Mouse (Mus musculus): Measurements from ENCODE around the gene Iqschfp. TPM values are rescaled to one million over a fixed set of nuclear protein-coding genes. Genes with fewer than 3 reads are reported as not detected.

The Iqschfp gene
- polyA plus RNA-seq, 1 experiment from 2014 or later: not detected

GRCm38 (mm10) chr3:68646387-68647130, 754.5 kb downstream of the Iqschfp start:
- peak; percentile 54; the same call in 1 of the 2 replicates for ATAC-seq
- no peak for DNase-seq
- Histone ChIP-seq H3K4me3 (ENCODE audit: low read depth, low read length) (no peak overlapping the region), H3K4me1 (ENCODE audit: insufficient read depth) (0 out of 2 replicates have a peak, but pooled peaks cover 2% of the 10 kb centered on the region), H3K27me3 (ENCODE audit: insufficient read depth, low read length) (no peaks in the 10 kb centered on the region), H3K9ac (replicated peaks) (no peak overlapping the region), H3K4me2 (ENCODE audit: low read depth, low read length) (no peak overlapping the region), H3K36me3 (replicated peaks; ENCODE audit: insufficient read depth, low read length) (no peaks in the 10 kb centered on the region), H3K9me3 (ENCODE audit: low read length) (no peaks in the 10 kb centered on the region), H3K27ac (ENCODE audit: low read depth) (0 out of 2 replicates have a peak overlapping the region, but pooled peaks have one; percentile 11)
- WGBS (ENCODE audit: insufficient replicate concordance): 41% methylated on average over 6 of the region's 6 CpGs
- TF ChIP-seq CTCF (IDR thresholded peaks at IDR 0.05; ENCODE audit: low read depth) (peak; percentile 61), EP300 (IDR thresholded peaks at IDR 0.05; ENCODE audit: low read depth) (no peak)

- no peak overlapping the region for H3K4me3 ChIP-seq (ENCODE audit: low read depth, low read length)
- TF ChIP-seq CTCF (IDR thresholded peaks at IDR 0.05; ENCODE audit: low read depth): no peak
- TF ChIP-seq EP300 (IDR thresholded peaks at IDR 0.05; ENCODE audit: low read depth): no peak
- 0 out of 2 replicates have a peak overlapping the region, but pooled peaks have one; percentile 11 for H3K27ac ChIP-seq (ENCODE audit: low read depth)
- no peak for ATAC-seq
- no peak overlapping the region for H3K9ac ChIP-seq (replicated peaks)
- no peaks in the 10 kb centered on the region for H3K9me3 ChIP-seq (ENCODE audit: low read length)
- WGBS (ENCODE audit: insufficient replicate concordance): 74% methylated on average over 3 of the region's 3 CpGs
- H3K4me2 ChIP-seq (ENCODE audit: low read depth, low read length): no peak overlapping the region
- no peaks in the 10 kb centered on the region for H3K36me3 ChIP-seq (replicated peaks; ENCODE audit: insufficient read depth, low read length)
- H3K4me1 ChIP-seq (ENCODE audit: insufficient read depth): 0 out of 2 replicates have a peak, but pooled peaks cover 2% of the 10 kb centered on the region
- no peaks in the 10 kb centered on the region for H3K27me3 ChIP-seq (ENCODE audit: insufficient read depth, low read length)
- DNase-seq: no peak
Observed at GRCm38 (mm10) chr3:68647282-68647681, 755.2 kb downstream of the Iqschfp start.

GRCm38 (mm10) chr3:68650251-68650650, 758.2 kb downstream of the Iqschfp start:
- no peak overlapping the region for H3K27ac ChIP-seq (ENCODE audit: low read depth)
- TF ChIP-seq EP300 (IDR thresholded peaks at IDR 0.05; ENCODE audit: low read depth) (no peak), CTCF (IDR thresholded peaks at IDR 0.05; ENCODE audit: low read depth) (no peak)
- DNase-seq: no peak
- no peaks in the 10 kb centered on the region for H3K36me3 ChIP-seq (replicated peaks; ENCODE audit: insufficient read depth, low read length)
- no peaks in the 10 kb centered on the region for H3K9me3 ChIP-seq (ENCODE audit: low read length)
- H3K4me3 ChIP-seq (ENCODE audit: low read depth, low read length): no peak overlapping the region
- ATAC-seq: no peak
- no peak overlapping the region for H3K9ac ChIP-seq (replicated peaks)
- WGBS (ENCODE audit: insufficient replicate concordance): 79% methylated on average over 3 of the region's 3 CpGs
- no peak overlapping the region for H3K4me2 ChIP-seq (ENCODE audit: low read depth, low read length)
- no peaks in the 10 kb centered on the region for H3K27me3 ChIP-seq (ENCODE audit: insufficient read depth, low read length)
- H3K4me1 ChIP-seq (ENCODE audit: insufficient read depth): 0 out of 2 replicates have a peak, but pooled peaks cover 2% of the 10 kb centered on the region

- WGBS (ENCODE audit: insufficient replicate concordance): 58% methylated on average over 4 of the region's 4 CpGs
- Histone ChIP-seq H3K27me3 (ENCODE audit: insufficient read depth, low read length) (no peaks in the 10 kb centered on the region), H3K36me3 (replicated peaks; ENCODE audit: insufficient read depth, low read length) (no peaks in the 10 kb centered on the region), H3K4me3 (ENCODE audit: low read depth, low read length) (no peak overlapping the region), H3K9ac (replicated peaks) (no peak overlapping the region), H3K9me3 (ENCODE audit: low read length) (no peaks in the 10 kb centered on the region), H3K27ac (ENCODE audit: low read depth) (no peak overlapping the region), H3K4me1 (ENCODE audit: insufficient read depth) (peaks cover 5% of the 10 kb centered on the region), H3K4me2 (ENCODE audit: low read depth, low read length) (no peak overlapping the region)
- no peak for TF ChIP-seq CTCF (IDR thresholded peaks at IDR 0.05; ENCODE audit: low read depth)
- no peak for TF ChIP-seq EP300 (IDR thresholded peaks at IDR 0.05; ENCODE audit: low read depth)
- DNase-seq: no peak
- ATAC-seq: no peak
Observed at GRCm38 (mm10) chr3:68656607-68657352, 764.7 kb downstream of the Iqschfp start.

- Histone ChIP-seq H3K27ac (ENCODE audit: low read depth) (no peak overlapping the region), H3K9ac (replicated peaks) (no peak overlapping the region), H3K4me1 (ENCODE audit: insufficient read depth) (peaks cover 9% of the 10 kb centered on the region), H3K9me3 (ENCODE audit: low read length) (no peaks in the 10 kb centered on the region), H3K4me3 (ENCODE audit: low read depth, low read length) (no peak overlapping the region), H3K4me2 (ENCODE audit: low read depth, low read length) (no peak overlapping the region), H3K27me3 (ENCODE audit: insufficient read depth, low read length) (no peaks in the 10 kb centered on the region), H3K36me3 (replicated peaks; ENCODE audit: insufficient read depth, low read length) (no peaks in the 10 kb centered on the region)
- ATAC-seq: no peak
- DNase-seq: no peak
- WGBS (ENCODE audit: insufficient replicate concordance): 15% methylated on average over 9 of the region's 9 CpGs
- TF ChIP-seq CTCF (IDR thresholded peaks at IDR 0.05; ENCODE audit: low read depth) (no peak), EP300 (IDR thresholded peaks at IDR 0.05; ENCODE audit: low read depth) (no peak)
Observed at GRCm38 (mm10) chr3:68657589-68658245, 765.7 kb downstream of the Iqschfp start.

- no peaks in the 10 kb centered on the region for H3K36me3 ChIP-seq (replicated peaks; ENCODE audit: insufficient read depth, low read length)
- H3K27me3 ChIP-seq (ENCODE audit: insufficient read depth, low read length): no peaks in the 10 kb centered on the region
- DNase-seq: no peak
- WGBS (ENCODE audit: insufficient replicate concordance): 83% methylated on average over 6 of the region's 6 CpGs
- no peak overlapping the region for H3K9ac ChIP-seq (replicated peaks)
- H3K4me1 ChIP-seq (ENCODE audit: insufficient read depth): peaks cover 9% of the 10 kb centered on the region
- no peaks in the 10 kb centered on the region for H3K9me3 ChIP-seq (ENCODE audit: low read length)
- H3K27ac ChIP-seq (ENCODE audit: low read depth): no peak overlapping the region
- no peak for ATAC-seq
- H3K4me2 ChIP-seq (ENCODE audit: low read depth, low read length): no peak overlapping the region
- TF ChIP-seq EP300 (IDR thresholded peaks at IDR 0.05; ENCODE audit: low read depth) (no peak), CTCF (IDR thresholded peaks at IDR 0.05; ENCODE audit: low read depth) (no peak)
- H3K4me3 ChIP-seq (ENCODE audit: low read depth, low read length): no peak overlapping the region
Observed at GRCm38 (mm10) chr3:68659996-68660395, 768.0 kb downstream of the Iqschfp start.

All from liver, postnatal 0 days (tissue).